Mouse (Mus musculus) G1E (cell line): ENCODE results near the gene Mfsd14a.

Experiments used
- CTCF ChIP-seq: IDR thresholded peaks from 2 replicates; pipeline ENCODE4 v1.5.1; 2012; ENCODE audit warnings: low read depth, low read length, inconsistent platforms, mixed read lengths
- GATA1 ChIP-seq: IDR thresholded peaks from 2 replicates; pipeline ENCODE4 v1.6.1; 2012; ENCODE audit warnings: borderline replicate concordance, low read length, inconsistent platforms, mixed read lengths
- GATA2 ChIP-seq: IDR thresholded peaks from 2 replicates; pipeline ENCODE4 v1.6.1; 2012; ENCODE audit warnings: low read depth, low read length, inconsistent platforms, borderline replicate concordance
- POLR2AphosphoS5 ChIP-seq: IDR thresholded peaks from 2 replicates; pipeline ENCODE4 v1.6.1; 2012; ENCODE audit warnings: low read depth, low read length, inconsistent platforms; ENCODE audit not compliant: insufficient replicate concordance
- TAL1 ChIP-seq: conservative IDR thresholded peaks from 2 replicates; pipeline ENCODE4 v1.6.1; 2012; ENCODE audit warnings: low read depth, low read length, inconsistent platforms, mixed read lengths

GRCm38 (mm10) chr3:116594728-116595602 is 67.5 kb downstream of the Mfsd14a start, which contains the start of gene Sass6:
- TF ChIP-seq CTCF (no peak), POLR2AphosphoS5 (no peak), GATA1 (no peak), TAL1 (no peak), GATA2 (no peak)
